Mouse (Mus musculus) 416B (cell line): Measurements from ENCODE around the gene Ptpn9.

Experiments used
- DNase-seq: peaks from one replicate; pipeline ENCODE4 v3.0.0; 2011; ENCODE audit warnings: low read depth

Ptpn9 gene

GRCm38 (mm10) chr9:57014766-57015165 lies 20.0 kb downstream of the Ptpn9 start:
- peak; percentile 28 for DNase-seq

- no peak for DNase-seq
Measured at GRCm38 (mm10) chr9:57017631-57018030, 22.9 kb downstream of the Ptpn9 start.

GRCm38 (mm10) chr9:57031756-57032155 lies 37.0 kb downstream of the Ptpn9 start:
- DNase-seq, result peak; percentile 23

GRCm38 (mm10) chr9:57056237-57056636 lies 61.5 kb downstream of the Ptpn9 start:
- peak; percentile 80 for DNase-seq

GRCm38 (mm10) chr9:57064164-57064563 lies 69.4 kb downstream of the Ptpn9 start:
- DNase-seq, result no peak

- no peak for DNase-seq
Measured at GRCm38 (mm10) chr9:57068266-57068665, 73.5 kb downstream of the Ptpn9 start.

GRCm38 (mm10) chr9:57070262-57070661 lies 75.5 kb downstream of the Ptpn9 start:
- peak; percentile 17 for DNase-seq

- peak; percentile 54 for DNase-seq
Measured at GRCm38 (mm10) chr9:57070800-57071545, 76.2 kb downstream of the Ptpn9 start.

- peak; percentile 88 for DNase-seq
Measured at GRCm38 (mm10) chr9:57071801-57072351, 77.2 kb downstream of the Ptpn9 start, which contains the start of gene Sin3a. Gene Sin3a (plus strand): TSS chr9:57072040.

- DNase-seq, result no peak
Measured at GRCm38 (mm10) chr9:57072526-57072988, 77.8 kb downstream of the Ptpn9 start.

GRCm38 (mm10) chr9:57072989-57073789 lies 78.5 kb downstream of the Ptpn9 start:
- peak; percentile 100 for DNase-seq

GRCm38 (mm10) chr9:57073790-57074094 lies 79.0 kb downstream of the Ptpn9 start:
- DNase-seq, result no peak

GRCm38 (mm10) chr9:57074171-57074821 lies 79.6 kb downstream of the Ptpn9 start:
- peak; percentile 70 for DNase-seq

GRCm38 (mm10) chr9:57074822-57075603 lies 80.3 kb downstream of the Ptpn9 start:
- DNase-seq, result peak; percentile 90

GRCm38 (mm10) chr9:57075681-57076381 lies 81.1 kb downstream of the Ptpn9 start:
- DNase-seq, result peak; percentile 100

- DNase-seq, result peak; percentile 90
Measured at GRCm38 (mm10) chr9:57076701-57077660, 82.3 kb downstream of the Ptpn9 start.

GRCm38 (mm10) chr9:57082236-57082635 lies 87.5 kb downstream of the Ptpn9 start:
- no peak for DNase-seq
